Mouse (Mus musculus) right cerebral cortex, postnatal 4 days (tissue): Measurements from ENCODE around the gene Meioc.

ENCODE experiments used
- DNase-seq: peaks from one replicate; pipeline ENCODE4 v3.0.0-alpha.2; 2022

Gene Meioc

DNA sequence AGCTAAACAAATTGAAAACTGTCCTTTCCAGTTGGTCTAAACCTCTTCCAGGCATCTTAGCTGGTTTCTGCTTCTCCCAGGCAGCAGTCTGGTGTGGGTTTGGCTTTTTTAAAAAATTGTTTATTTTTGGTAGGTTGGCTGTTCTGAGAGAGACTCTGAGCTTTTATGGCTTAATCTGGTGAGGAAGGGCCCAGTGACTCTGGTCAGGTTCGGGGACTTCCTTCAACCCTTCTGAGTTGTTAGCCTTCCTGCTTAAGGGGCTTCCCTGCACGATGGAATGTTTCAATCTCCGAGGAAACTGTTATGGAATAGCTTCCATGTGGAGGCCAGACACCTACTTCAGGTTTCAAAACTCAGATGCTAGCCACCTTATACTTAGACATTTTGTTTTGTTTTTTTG is at the start of gene Meioc:
TSS of gene Meioc (plus strand) at position 301 of the 400 bp plus-strand sequence.
- no peak for DNase-seq

DNA sequence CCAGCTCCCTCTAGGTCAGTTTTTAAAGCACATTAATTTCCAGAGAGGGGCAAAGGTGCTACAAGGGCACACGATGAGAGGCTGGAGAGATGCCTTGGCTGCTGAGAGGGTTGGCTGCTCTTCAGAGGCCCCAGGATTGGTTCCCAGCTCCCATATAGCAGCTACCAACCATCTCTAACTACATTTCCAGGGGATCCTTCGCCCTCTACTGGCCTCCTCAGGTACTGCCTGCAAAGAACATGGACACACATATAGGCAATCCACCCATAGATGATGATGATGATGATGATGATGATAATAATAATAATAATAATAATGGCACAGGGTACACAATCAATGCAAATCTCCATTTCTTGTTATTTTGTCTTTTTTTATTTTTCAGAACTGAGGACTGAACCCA is 44.1 kb upstream of the Meioc start:
- no peak for DNase-seq

DNA sequence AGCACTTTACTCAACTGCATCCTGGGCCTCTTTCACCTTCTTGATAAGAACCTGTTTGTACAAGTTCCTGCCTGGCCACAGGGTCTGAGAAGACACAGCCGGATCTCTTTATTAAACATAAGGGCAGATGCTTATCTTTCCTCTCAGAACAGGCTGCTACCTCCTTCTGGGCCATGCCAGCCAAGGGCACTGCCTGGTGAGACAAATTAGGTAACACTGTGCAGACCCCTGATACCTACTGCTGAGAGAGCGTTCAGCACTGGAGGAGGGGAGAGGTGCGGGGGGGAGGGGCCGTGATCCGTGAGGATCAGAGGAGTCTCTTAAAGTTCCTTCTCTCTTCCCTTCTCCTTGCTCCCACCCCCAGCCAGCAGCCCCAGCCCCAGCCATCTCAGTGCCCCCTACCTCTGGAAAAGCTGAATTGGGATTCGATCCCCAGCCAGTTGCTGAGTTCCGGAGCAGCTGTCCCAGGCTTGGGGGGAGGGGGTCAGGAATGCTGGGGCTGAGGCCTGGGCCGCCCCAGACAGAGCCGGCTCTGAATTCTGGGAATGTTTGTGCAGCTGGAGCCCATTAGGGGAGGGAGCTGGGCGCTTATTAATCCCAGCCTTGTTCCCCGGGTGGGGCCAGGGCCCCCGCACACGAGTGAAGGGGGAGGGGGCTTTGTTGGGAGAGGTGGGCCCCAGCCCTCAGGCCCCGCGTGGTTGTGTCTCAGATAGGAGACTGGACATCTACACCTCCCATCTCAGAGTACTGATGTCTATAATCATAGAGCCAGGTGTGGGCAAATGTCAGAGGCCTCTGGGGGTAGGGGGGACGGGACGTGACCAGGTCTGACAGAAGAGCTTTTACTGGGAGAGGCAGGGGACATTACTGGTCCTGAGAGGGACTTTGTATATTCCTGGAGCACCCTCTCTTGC is 39.4 kb upstream of the Meioc start:
- DNase-seq: no peak

DNA sequence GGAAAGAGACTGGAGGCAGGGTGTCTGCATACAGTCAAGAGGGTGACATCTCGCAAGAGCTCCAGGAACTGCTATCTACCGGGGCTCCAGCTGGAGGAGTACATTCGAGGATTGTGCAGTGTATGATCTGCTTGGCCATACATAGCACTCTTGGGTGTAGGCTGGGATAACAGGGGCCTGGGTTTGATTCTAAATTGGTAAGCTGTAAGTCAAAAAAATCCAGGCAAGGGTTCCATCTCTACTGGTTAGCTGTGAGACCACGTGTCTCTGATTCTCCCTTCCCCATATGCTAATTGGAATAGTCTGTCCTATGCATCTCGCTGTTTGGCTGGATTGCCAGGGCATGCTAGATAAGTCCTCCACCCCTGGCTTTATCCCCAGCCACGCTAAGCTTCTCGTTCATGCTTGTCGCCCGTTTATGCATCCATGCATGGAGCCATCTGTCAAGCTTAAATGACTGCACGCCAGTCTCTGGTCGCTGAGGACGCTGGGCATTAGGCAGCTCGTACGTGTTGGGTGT is 38.6 kb upstream of the Meioc start:
- peak; percentile 22 for DNase-seq

DNA sequence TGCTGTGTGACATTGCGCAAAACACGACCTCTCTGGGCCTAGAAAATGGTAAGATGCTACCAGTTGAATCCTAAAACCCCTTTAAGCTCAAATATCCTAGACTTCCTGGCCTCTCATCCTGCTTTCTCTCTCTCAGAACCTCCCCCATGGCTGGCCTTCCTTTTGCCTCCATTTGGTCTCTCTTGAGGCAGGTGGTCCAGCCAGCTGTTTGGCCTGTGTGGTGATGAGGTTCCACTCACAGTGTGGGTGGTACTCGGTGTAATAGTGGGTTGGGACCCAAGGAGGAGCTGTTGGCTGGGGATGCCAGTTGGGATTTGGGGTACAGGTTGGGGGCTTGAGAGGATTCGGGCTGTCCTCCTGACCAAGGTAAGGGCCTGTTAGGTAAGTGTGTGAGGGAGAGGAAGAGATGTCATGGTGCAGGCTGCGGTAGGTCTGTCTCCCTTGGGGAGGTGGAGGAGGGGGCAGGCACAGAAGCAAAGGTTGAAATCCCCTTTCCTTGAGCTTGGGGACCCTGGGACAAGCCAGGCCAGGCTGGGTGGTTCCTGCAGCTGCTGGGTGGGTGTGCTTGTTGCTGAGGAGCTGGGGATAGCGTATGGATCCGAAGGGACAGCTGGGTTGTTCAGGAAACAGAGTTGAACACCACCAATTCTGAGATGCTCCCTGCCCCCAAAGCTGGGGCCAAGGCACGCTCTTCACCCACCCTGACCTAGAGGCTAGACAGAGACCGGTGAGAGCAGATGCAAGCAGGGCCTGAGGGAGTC is 36.2 kb upstream of the Meioc start:
- DNase-seq: no peak

DNA sequence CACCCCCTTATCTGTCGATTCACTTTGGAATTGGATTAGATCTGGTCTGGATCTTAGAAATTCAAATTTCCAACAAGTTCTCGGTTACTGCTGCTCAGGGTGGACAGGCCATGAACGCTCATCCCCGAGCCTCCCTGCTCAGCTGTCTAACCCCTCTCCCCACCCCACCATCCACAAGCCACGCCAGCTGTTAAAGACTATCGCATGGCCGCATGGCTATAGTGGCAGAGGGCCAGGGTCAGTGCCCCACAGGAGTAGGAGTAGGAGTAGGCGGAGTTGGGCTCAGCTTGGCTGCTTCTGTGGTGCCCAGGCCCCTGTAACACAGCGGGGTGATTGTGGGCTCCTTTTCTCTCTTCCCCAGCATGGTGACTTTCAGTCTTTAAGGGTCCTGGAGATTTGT is 35.0 kb upstream of the Meioc start:
- no peak for DNase-seq

DNA sequence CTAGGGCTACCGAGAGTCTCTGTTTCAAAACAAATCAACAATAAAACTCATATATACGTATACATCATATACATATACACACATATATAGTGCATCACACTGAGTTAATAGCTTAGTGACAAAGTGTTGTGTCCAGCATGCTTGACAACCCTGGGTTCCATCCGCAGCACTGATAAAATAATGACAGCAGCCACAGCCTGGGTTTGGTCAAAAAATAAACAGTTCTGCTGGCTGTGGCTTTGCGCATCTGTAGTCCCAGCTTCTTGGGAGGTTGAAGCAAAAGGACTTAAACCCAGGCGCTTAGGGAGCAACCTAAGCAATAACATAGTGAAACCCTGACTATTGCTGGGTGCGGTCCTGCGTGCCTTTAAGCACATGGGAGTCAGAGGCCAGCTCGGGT is 34.1 kb upstream of the Meioc start:
- DNase-seq: no peak

DNA sequence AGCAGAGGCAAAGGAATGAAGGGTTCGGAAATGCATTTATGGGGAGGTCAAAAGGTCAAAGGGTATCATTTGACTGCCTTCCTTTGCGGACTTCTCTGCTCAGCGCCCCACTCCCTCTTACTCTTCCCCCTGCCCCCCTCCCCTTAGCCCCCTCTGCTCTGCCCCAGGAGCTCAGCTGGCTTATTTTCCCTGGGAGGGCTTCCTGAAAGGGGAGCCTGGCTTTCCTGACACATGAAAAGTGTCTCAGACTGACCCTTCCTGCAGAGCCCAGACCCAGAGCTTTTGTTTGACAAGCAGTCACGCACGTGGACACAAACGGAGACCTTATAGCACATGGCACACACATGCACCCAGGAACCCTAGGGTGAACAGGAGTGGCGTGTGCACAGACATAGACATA is 32.8 kb upstream of the Meioc start:
- no peak for DNase-seq

DNA sequence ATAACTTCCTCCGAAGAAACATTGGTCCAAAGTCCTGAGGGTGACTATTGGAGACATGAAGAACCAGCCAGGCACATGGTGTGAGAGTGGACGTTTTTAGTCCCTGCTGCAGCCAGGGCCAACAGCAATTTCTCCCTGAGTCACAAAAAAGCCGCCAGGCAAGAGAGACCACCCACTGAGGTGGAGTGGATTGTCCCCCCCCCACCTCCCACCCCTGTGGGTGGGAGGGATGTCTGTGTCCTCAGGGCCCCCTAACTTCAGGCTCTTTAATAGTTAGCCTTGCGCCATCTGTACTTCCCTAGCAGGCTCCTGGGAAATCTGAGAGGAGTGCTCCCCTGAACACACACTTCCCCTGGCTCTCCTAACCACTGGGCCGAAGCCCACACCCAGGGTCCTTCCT is 32.3 kb upstream of the Meioc start:
- DNase-seq: no peak

DNA sequence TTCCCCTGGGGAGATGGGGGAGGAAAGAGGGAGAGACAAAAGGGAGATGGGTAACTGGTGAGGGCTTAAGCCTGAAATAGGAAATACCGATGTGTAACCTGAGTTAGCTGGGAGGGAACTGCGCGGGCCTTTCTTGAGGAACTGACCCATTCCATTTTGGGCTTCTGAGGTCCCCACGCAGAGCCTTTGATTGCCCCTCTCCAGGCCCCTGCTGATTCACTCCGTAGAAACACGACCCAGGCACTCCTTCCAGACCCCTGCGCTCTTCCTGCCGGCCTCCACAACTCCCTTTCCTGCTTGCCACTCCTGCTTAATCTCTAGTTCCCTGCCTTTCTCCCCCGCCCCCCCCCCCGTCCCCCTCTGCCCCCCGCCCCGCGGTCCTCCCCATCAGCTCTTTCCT is 30.8 kb upstream of the Meioc start:
- DNase-seq: no peak

DNA sequence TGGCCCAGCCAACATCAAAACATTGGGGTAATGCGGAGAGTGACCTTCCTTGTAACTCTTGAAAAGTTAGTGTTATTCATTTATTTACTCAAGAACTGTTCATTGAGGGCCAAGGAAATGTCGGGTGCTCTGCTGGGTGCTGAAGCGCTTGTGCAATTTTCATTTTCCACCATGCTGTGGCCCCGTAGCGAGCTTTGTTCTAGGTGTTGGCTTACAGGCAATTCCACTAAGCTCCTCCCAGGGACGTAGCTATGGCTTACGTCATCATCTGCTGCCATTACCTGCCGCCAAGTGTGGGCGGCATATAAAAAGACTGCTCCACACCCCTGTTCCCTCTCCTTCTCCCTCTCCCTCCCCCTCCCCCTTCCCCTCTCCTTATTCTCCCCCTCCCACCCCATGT is 30.1 kb upstream of the Meioc start:
- no peak for DNase-seq

DNA sequence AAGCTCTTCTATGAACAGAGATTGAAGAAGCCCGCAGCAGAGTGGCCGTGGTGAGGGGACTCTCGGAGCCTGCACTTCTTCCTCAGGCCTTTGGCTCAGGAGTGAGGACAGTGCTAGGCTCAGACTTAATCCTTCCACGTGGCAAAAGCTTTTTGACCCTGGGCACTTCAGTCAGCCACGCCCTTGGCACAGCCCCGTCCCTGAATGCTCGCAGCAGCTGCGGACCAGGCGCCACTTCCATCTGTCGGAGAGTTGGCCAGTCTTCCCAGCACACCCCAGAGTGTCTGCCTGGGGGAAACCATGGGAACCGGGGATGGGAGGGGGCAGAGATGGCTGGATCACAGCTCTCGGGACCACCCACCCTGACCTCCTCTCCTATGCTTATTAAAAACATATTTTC is 26.6 kb upstream of the Meioc start:
- no peak for DNase-seq

DNA sequence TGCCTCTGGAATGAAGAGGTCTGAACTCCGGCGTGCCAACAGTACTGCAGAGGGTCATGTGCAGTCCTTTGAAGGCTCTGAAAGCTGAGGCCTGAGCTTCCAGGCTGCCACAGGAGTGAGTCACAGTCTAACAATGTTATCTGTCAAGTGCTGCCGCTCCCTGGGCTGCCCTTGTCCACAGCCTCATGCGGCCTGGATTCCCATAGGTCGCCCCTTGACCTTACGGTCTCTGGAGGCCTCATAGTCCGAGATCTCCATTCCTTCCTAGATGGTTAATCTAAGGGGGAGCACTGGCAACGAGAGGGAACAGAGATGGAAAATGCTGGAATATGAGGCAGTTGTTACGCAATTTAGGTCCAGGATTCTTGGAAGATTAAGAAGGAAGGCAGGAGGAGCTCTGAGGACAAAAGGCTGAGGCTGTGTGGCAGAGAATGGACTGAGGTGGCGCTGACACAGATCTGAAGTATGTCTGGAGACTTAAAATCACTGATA is 19.6 kb upstream of the Meioc start:
- DNase-seq: no peak

DNA sequence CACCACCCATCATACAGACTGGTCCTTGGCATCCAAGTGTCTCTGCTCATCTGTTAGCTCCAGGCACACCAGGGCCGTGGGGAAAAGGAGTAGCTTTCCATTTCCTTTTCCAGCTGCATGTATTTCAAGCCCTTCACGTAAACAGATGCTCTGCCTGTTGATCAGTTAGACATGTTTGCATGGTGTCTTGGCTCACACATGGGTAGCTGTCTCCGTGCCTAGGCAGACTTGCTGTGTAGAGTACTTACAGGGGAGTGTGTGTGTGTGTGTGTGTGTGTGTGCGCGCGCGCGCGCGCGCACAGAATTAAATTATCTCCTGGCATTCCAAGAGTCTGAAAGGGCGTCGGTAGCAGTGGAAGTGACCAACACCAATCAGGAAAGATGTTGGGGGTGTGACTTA is 17.3 kb upstream of the Meioc start:
- DNase-seq: no peak

DNA sequence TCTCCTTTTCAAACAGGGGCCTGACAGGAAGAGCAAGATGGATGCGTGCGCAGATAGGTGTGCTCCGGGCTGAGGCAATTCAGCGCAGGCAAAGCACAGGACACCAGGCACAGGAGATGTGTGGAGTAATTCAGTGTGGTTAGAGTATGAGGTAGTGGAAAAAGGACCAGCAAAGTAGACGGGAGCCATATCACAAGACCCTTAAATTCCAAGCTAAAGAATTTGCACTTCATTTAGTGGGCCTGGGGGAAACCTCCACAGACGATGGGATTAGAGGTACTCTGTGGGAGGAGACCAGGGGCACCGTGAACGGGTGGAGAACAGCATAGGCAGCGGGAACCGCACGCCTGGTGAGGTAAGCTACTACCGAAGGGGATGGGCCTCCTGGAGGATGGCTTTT is 15.6 kb upstream of the Meioc start:
- DNase-seq: no peak

DNA sequence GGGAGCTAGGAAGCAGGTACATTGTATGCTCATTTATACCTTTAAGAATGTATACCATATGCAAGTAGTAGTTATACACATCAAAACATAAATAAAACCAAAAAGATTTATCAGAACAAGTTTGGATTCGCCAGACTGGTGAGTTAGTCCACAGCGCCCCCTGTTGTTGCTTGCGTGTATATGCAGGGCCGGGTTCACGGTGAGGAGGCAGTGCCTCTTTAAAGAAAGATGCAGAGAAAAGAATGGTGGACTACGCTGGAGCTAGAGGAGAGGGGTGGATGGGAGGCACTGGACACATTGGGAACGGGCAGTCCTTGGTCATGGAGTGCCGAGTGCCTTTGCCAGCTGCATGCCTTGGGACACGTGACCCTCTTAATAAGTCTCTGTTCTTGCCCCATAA is 12.1 kb upstream of the Meioc start:
- peak; percentile 82 for DNase-seq

DNA sequence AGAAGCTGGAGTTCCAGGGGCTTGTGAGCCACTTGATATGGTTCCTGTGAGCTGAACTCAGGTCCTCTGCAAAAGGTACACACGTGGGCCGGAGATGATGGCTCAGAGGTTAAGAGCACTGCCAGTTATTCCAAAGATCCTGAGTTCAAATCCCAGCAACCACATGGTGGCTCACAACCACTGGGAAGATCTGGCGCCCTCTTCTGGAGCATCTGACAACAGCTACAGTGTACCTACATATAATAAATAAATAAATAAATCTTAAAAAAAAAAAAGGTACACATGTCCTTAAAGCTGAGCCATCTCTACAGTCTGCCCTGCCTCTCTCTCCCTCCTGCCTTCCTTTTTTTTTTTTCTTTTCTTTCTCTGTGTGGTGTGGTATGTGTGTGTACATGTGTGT is 10.7 kb upstream of the Meioc start:
- DNase-seq: no peak

DNA sequence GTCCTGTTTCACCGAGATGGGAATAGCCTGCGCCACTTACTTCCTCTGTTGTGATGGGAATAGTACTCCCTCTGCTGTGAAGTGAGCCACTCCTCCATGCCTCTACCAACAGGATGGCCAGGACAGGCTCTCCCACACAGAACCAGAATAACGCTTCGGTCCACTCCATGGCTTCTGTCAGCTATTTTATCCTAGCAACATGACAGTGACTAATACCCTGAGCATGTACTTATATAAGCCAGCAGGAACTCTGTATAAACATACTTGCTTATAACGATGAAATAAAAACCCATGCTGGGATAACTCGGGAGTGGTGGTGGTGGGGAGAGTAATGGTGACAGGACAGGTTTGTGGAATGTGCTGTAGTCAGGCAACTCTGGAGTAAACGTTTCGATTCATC is 7.6 kb upstream of the Meioc start:
- no peak for DNase-seq

DNA sequence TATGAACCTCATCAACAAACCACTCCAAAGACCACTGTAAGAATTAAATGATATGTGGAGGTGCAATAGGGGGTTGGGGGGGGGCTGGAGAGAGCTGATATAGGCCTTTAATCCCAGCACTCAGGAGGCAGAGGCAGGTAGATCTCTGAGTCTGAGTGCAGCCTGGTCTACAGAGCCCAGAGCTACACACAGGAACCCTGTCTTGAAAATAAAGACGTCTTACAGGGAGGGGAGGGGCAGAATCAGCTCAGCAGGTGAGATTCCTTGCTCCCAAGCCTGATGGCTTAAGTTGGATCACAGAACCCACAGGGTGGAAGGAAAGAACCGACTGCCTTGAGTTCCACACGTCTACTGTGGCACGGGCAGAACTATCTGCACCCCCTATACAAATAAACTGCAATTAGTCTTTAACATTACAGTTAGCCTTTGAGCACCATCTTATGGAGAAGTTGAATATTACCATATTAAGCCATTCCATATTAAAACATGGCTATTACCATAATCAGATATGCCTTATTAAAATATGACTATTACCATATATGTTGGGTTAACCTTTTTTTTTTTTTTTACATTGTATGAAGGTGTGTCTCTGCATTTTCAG is 7.1 kb upstream of the Meioc start:
- no peak for DNase-seq

DNA sequence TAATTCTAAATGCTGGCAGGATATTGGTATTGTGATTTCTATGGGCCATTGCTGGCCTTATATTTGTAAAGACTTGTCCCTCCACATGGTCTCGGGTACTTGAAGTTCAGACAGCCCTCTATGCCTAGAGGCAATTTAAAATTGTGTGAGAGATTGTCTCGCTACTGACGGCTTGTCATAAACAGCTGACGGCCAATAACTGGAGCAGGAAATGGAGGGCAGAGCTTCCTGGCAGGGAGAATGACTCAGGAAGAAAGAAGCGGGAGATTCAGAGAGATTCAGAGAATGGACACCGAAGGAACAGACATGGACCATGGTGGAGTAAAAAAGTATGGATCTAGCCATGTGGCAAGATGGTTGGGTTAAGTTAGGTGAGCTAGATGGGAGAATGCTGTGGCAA is 6.6 kb upstream of the Meioc start:
- no peak for DNase-seq

DNA sequence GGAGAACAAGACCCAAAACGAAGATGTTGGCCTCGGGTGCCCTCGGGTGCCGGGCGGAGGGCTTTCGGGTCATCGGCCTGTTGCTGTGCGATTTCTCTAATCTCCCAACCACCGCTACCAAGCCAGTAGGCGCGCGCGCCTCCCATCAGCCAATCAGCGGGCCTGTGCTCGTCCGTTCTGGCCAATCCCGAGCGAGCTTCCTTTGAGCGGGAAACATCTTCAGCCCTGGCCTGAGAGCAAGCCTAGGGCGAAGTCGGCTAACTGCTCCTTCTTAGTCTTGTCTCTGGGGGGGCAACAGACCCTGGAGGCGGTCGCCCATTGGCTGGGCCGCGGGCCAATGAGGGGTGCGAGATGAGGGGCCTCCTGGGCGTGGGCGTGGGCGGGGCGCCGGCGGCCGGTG is 1.6 kb downstream of the Meioc start:
- DNase-seq: no peak

DNA sequence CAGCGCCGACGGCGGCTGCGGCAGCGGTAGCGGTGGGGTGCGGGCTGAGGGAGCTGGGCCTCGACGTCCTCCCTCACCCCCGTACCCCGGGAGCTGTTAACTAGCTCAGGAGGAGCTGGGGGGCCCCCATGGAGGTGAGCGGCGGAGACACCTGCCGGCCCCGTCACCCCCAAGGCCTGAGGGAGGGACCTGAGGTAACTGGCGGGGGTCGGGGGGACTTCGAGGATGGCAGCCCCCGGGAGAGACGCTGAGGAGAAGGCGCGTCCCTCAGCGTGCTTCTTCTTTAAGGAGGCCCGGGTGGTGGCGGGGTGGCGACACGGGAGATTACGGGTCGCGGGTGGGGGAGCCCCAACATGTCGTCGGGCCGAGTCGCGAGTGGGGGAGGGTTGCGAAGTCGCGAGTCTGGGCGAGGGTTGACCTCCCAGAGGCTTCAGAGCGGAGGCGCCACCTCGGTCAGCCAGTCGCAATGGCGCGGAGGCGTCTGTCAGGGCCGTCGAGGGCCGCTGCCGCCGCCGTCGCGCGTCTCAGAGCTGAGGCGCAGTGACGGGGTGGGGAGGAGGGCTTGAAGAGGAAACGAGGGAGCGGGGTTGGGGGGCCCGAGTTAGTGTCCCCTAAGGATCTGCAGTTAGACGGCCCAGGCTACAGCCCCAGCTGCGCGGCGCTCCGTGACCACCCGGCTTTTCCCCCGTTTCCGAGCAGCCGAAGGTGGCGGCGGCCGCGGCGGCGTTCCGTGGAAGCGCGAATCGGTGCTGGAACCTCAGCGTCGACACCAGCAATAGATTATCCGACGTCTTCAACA is 2.3 kb downstream of the Meioc start:
- DNase-seq: no peak

DNA sequence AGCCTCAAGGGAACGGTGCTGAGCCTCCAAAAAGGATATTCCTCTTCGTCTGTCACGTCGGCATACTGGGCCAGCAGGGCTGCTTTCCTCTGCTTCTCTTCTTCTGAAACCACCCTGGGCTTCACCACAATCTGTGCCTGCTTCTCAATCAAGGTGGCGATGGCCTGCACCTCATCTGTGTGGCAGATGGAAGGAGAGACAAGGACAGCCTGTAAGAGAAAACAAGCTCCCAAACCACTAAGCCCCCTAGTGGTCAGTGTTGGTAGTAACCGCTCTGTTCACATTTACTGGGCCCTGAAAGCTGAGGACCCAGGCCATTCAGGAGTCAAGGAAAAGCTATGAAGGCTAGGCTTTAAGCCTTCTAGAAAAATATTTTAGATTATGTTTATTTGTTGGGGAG is 26.6 kb downstream of the Meioc start:
- DNase-seq: peak; percentile 75
